Mouse (Mus musculus) limb, embryonic 10.5 days (tissue): ENCODE results near the gene Prdm16. TPM values are rescaled to one million over a fixed set of nuclear protein-coding genes. Genes with fewer than 3 reads are reported as not detected.
A peak's percentile ranks its signal among the peaks of the same experiment; 100 is the strongest.

Source experiments
- DNase-seq: peaks from one replicate; pipeline ENCODE4 v3.0.0-alpha.2; 2017; ENCODE audit warnings: low spot score
- H3K27ac ChIP-seq: fragments of 300-500 bp; sonication (generic); 2 replicates; pipeline ENCODE4 v1.5.1; 2016; ENCODE audit warnings: mild to moderate bottlenecking
- H3K27me3 ChIP-seq: fragments of 300-500 bp; sonication (generic); 2 replicates; pipeline ENCODE4 v1.6.1; 2016; ENCODE audit warnings: low read depth, mild to moderate bottlenecking; ENCODE audit not compliant: poor library complexity, severe bottlenecking
- H3K36me3 ChIP-seq: fragments of 300-500 bp; sonication (generic); 2 replicates; pipeline ENCODE4 v1.6.1; 2016; ENCODE audit warnings: mild to moderate bottlenecking, moderate library complexity
- H3K4me1 ChIP-seq: fragments of 300-500 bp; sonication (generic); 2 replicates; pipeline ENCODE4 v1.6.1; 2016
- H3K4me3 ChIP-seq: fragments of 300-500 bp; sonication (generic); 2 replicates; pipeline ENCODE4 v1.5.1; 2016; ENCODE audit warnings: mild to moderate bottlenecking, moderate library complexity
- H3K9me3 ChIP-seq: fragments of 300-500 bp; sonication (generic); replicated peaks from 2 replicates; pipeline ENCODE4 v1.6.1; 2016; ENCODE audit warnings: mild to moderate bottlenecking
- WGBS: fragments of 180-500 bp; shearing (Covaris S2); methylation state at CpG from one replicate; pipeline ENCODE4 v1.1.7; 2016; 5-methylcytosine and 5-hydroxymethylcytosine counted together
- polyA plus RNA-seq: library from polyadenylated mRNA; unstranded; fragments of >200 nt; fragmentation: Nextera tagmentation; extraction: Ambion mirVana; gene quantifications from 2 replicates; pipeline ENCODE4 v1.2.1, GENCODE M21; 2016

The Prdm16 gene
- polyA plus RNA-seq, 1 experiment from 2014 or later: 93.9 TPM

DNA sequence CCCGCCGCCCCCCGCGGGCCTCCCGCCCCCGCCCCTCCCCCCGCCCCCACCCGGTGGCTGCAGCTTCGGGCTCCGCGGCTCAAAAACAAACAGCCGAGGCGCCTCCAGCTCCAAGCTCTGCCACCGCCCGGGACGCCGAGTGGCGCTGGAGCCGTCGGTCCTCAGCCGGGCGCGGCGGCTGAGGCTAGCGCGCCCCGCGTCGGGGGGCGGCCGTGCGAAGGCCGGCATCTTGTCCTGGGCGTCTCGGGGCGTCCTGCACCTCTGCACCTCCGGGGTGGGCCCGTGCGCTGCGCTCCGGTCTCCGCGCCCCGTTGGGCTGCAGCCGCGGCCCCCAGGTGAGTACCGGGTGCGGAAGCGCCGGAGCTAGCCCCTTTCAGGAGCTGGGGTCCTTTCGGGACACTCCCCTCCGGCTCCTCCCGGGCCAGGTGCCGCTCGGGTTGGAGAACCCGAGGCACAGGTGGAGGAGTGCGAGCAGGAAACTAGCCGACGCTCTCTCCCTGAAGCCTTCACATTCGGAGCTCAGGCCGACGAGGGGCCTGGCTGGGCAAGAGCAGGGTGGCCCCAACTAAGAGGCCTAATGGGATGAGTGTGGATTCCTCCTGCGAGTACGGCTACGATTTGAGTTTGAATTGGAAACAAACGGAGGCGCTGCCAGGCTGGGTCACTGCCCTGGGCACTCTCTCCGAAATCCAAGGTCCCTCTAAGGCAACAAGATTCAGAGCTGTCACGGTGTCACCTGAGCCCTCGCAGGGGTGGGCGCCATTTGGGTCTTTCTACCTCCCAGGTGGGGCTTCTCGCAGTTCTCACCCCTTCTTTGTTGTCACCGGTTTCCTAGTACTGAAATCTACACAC lies 1.0 kb upstream of the Prdm16 start:
- H3K9me3 ChIP-seq: no peaks in the 10 kb centered on the region
- H3K4me1 ChIP-seq: peaks cover 87% of the 10 kb centered on the region
- peaks cover 71% of the 10 kb centered on the region for H3K27me3 ChIP-seq
- peak overlapping the region; percentile 97 for H3K4me3 ChIP-seq
- H3K36me3 ChIP-seq: peaks cover 29% of the 10 kb centered on the region
- whole genome bisulfite sequencing: under 1% methylated on average over 70 of the region's 73 CpGs
- H3K27ac ChIP-seq: peak overlapping the region; percentile 99
- DNase-seq: peak; percentile 72

DNA sequence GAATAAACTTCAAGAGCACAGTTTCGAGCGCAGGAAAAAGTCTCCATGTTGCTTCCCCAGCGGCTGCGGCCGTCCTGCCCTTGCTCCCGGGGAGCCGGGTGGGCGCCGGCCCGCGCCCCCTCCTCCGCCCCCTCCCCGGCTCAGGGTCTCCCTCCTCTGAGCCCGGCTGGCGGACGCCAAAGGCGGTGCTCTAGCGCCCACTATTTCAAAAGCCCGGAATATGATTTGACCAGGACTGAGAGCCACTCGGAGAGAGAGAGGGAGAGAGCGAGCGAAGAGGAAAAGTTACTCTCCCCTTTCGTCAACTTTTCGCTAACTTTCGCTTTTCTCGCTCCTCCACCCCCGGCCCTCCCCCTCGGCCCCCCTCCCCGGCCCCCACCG lies 630 bp downstream of the Prdm16 start:
- H3K4me1 ChIP-seq: peaks cover 87% of the 10 kb centered on the region
- no peak for DNase-seq
- peak overlapping the region; percentile 99 for H3K27ac ChIP-seq
- 0% methylated on average over 30 of the region's 30 CpGs for WGBS
- H3K36me3 ChIP-seq: peaks cover 40% of the 10 kb centered on the region
- no peaks in the 10 kb centered on the region for H3K9me3 ChIP-seq
- H3K27me3 ChIP-seq: peaks cover 70% of the 10 kb centered on the region
- peak overlapping the region; percentile 97 for H3K4me3 ChIP-seq

DNA sequence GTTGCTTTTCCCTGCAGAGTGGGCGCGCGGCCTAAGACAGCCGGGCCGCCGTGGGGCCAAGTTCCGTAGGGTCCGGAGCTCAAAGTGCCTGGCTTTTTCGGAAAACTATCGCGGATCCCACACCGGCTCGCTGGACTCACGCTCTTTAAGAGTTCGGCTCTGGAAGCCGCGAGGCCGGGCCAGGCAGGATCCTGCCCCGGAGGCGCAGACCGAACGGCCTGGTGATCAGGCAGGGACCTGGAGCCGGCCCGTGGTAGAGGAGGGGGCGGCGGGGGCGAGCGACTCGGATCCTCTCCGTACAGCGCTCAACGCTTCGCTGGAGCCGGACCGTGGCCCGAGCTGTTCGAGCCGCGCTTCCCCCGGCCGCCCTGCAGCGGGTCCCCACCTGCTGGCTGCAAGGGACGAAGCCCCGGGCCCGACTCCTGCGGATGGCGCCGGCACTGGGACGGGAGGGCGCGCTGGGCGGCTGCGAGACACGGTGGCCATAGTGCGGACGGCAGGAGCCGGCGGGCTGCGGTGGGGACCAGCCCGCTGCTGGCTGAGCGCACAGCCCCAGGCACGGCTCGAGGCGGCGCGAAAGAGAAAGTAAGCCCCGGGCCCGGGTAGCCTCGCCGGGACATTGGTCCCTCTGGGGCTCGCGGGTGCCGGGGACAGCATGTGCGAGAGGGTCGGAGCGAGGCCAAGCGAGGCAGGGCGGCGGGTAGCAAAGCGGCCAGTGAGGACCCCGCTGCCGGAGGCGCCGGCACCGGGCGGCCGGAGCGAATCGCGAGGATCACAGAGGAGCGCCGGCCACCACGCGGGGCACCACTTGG lies 1.2 kb downstream of the Prdm16 start:
- Histone ChIP-seq H3K27ac (peak overlapping the region; percentile 99), H3K36me3 (peaks cover 43% of the 10 kb centered on the region), H3K9me3 (no peaks in the 10 kb centered on the region), H3K27me3 (peaks cover 69% of the 10 kb centered on the region), H3K4me1 (peaks cover 87% of the 10 kb centered on the region), H3K4me3 (peak overlapping the region; percentile 97)
- peak; percentile 85 for DNase-seq
- WGBS: under 1% methylated on average over 94 of the region's 94 CpGs

DNA sequence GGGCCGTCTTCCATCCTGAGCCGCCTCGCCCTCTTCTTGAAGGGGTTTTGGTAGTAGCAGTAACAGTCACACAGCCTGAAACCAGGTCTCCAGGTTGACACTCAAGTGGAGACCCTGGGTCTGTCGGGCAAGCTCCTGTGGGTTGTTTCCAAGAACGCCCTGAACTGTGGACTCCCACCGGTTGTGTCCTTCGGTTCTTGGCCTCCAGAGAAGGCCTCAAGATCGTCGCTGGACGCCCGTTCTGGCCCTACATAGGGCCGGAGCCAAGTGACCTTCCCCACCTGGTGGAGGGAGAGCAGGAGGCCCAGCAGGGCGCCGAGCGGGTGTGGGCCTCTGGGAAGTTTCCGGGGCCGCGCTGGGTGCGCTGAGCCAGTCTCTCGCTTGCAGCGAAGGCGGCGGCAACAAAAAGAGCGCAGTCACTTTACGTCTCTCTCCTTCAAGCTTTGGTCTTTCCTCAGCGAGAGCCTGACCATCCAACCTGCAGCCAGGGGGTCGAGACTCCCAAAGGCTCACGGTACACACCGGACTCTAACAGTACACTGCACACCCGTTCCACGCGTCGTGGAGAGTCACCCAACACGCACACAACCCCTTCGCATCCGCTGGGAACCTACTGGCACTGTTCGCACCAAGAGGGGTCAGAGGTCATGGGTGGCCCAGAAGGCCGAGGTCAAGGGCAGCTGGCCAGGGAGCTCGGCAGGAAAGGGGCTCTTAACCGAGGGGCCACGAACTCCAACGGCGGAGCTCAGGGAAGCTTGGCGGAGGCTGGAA lies 2.0 kb downstream of the Prdm16 start:
- Histone ChIP-seq H3K4me1 (peaks cover 87% of the 10 kb centered on the region), H3K9me3 (no peaks in the 10 kb centered on the region), H3K27ac (peak overlapping the region; percentile 99), H3K27me3 (peaks cover 61% of the 10 kb centered on the region), H3K4me3 (peak overlapping the region; percentile 97), H3K36me3 (peaks cover 43% of the 10 kb centered on the region)
- WGBS: 2% methylated on average over 44 of the region's 44 CpGs
- DNase-seq: peak; percentile 66

DNA sequence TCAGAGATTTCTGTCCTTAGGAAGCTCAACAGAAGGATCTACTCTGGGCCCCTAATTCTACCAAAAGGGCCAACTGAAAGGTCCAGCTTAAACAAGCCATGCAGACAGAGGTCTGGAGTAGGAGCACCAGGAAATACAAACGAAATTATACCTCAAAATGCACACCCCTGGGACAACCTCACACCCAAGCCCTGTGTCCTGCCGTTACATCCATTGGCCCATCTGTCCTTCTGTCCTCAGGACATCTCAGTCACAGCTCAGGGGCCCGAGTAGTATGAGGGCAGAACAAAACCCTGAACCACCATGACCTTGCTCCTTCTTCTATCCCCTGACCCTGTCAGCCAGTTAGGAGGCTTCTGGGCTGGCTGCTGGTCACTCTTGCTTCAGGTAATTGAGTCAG lies 2.7 kb downstream of the Prdm16 start:
- Histone ChIP-seq H3K4me1 (peaks cover 87% of the 10 kb centered on the region), H3K27me3 (peaks cover 60% of the 10 kb centered on the region), H3K4me3 (peak overlapping the region; percentile 97), H3K27ac (peak overlapping the region; percentile 99), H3K36me3 (peaks cover 43% of the 10 kb centered on the region), H3K9me3 (no peaks in the 10 kb centered on the region)
- no peak for DNase-seq
- 22% methylated on average over 3 of the region's 3 CpGs for WGBS

DNA sequence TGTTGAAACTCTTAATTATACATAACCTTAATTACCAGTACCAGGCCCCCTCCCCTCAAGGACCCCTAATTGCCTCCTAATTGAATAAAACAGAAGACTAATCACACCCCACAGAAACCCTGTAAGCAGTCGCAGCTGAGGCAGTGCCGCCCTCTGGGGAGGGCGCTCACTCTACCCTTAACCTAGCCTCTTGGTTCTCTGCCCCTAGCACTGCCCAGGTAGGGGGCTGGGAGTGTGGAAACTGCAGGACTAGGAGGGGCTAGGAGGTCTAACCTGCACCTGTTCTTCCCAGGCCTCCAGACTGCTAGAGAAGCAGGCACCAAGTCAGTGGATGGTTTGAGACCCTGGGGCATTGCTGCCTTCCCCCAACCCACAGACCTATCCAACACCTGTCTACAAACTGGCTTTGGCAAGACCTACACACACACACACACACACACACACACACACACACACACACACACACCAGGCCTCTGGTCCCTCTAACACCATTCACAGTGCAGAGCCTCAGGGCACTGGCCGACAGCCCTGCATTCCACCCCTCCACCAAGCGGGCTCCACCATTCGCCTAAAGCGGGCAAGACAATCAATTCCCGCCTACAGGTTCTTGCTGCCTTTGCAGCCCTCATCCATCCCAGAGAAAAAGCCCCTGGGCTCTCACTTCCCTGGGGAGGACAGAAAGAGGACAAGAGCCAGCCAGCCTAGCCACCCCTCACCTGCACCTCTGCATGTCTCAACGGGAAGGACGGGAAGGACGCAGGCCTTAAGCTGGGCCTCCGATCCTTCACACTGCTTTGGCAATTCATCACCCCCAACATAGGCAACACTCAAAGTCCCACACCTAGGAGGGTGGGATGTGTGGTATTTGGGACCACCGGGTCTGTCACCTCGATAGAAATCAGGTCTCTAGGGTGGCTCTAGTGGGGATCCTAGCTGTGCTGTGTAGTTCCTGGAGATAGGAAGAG lies 3.6 kb downstream of the Prdm16 start:
- peak; percentile 65 for DNase-seq
- peaks cover 51% of the 10 kb centered on the region for H3K27me3 ChIP-seq

DNA sequence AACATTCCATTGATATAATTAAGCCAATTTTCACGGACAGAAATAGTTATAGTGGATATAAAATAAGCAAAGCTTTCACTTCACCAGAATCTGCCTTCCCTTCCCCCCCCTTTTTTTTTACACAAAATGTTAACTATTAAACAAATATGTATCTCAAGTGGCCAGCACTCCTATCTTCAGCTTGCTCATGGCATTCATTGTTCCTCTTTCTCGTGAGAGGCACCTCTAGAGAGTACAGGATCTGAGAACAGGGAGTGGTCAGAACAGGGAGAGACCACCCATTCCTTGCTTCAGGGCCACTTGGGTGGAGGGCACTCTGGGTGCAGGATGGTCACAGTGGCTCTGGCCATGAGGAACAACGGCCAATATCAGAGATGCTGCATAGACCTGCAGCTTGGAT lies 5.9 kb downstream of the Prdm16 start:
- DNase-seq: no peak
- Histone ChIP-seq H3K9me3 (no peaks in the 10 kb centered on the region), H3K27ac (peak overlapping the region; percentile 26; the same call in 1 of the 2 replicates), H3K4me3 (peak overlapping the region; percentile 97; the same call in 1 of the 2 replicates), H3K4me1 (peaks cover 98% of the 10 kb centered on the region), H3K27me3 (peaks cover 51% of the 10 kb centered on the region), H3K36me3 (peaks cover 60% of the 10 kb centered on the region)
- 61% methylated on average over 3 of the region's 3 CpGs for WGBS

More for the DNA sequence above, 3.6 kb downstream of the Prdm16 start:
- Histone ChIP-seq H3K27ac (peak overlapping the region; percentile 99), H3K36me3 (peaks cover 46% of the 10 kb centered on the region), H3K4me3 (peak overlapping the region; percentile 97), H3K4me1 (peaks cover 86% of the 10 kb centered on the region), H3K9me3 (no peaks in the 10 kb centered on the region)
- WGBS: 16% methylated on average over 14 of the region's 14 CpGs

DNA sequence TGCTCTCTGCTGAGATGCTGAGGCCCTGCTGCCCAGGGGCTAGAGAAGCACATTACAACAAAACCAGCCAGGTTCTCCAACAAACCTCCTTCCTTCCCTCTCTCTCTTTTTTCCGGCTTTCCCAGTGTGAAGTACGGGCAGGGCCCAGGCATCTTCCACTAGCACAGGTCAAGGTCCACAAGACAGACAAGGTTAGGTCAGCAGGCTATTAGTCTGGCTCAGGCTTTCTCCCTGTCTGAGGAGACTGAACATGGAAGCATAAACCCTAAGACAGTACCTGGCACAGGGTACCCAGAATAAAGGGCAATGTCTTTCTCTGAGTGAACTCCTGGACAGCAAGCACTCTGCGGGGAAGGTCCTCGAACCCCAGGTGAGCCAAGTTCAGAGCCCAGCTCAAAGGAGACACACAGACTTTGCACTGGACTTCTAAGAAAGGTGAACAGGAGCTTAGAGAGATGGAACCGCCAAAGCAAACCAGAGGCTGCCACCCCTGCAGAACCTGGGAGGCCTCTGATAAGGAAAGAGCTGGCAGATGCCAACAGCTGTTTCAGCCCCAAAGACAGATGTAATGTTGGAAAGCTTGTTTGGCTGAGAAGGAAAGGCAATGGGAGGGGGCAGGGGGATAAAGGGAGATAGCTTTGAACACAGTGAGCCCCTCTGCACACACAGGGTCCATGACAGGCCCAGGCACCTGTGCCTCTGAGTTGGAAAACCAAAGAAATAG lies 9.1 kb downstream of the Prdm16 start:
- Histone ChIP-seq H3K4me3 (no peak overlapping the region), H3K9me3 (no peaks in the 10 kb centered on the region), H3K36me3 (peaks cover 42% of the 10 kb centered on the region), H3K27ac (no peak overlapping the region), H3K27me3 (peaks cover 35% of the 10 kb centered on the region), H3K4me1 (peaks cover 94% of the 10 kb centered on the region)
- no peak for DNase-seq
- WGBS: 83% methylated on average over 5 of the region's 5 CpGs

DNA sequence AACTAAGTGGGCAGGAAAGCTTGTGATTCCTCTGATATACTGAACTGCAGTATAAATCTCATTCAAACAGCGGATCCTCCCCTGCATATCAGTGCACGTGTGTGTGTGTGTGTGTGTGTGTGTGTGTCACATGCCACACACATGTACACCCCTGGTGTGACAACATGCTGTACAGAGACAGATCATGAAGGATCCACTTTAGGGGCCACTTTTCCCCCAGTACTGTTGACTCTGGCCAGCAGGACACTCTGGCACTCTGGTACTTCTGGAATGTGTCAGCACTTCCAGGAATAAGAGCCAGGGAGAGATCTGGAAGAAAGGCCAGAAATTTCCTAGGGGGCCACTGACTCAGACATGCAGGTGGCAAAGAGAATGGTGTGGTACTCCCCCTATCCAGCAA lies 10.4 kb downstream of the Prdm16 start:
- no peaks in the 10 kb centered on the region for H3K9me3 ChIP-seq
- H3K27me3 ChIP-seq: peaks cover 23% of the 10 kb centered on the region; the same call in 1 of the 2 replicates
- H3K4me1 ChIP-seq: peaks cover 94% of the 10 kb centered on the region
- no peak overlapping the region for H3K27ac ChIP-seq
- WGBS: 89% methylated on average over 2 of the region's 2 CpGs
- no peak for DNase-seq
- H3K4me3 ChIP-seq: no peak overlapping the region
- H3K36me3 ChIP-seq: peaks cover 47% of the 10 kb centered on the region

DNA sequence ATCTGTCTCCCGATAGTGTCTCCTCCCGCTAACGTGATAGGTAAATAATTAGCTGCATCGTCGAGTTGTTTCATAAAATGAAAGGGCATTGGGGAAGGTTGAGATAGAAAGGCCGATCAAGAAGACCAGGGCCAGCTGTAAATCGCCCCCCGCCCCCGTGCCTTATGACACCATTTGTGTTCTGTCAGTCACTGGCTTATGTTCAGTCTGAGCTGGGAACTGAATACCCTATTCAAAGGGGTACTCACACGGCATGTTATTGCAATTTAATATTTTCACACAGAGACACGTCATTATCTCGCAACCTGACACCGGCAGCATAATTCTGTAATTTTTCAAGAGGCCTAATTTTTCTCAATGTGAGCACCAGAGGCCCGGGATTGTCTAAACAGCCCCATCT lies 11.0 kb downstream of the Prdm16 start:
- Histone ChIP-seq H3K27me3 (peaks cover 18% of the 10 kb centered on the region; the same call in 1 of the 2 replicates), H3K9me3 (no peaks in the 10 kb centered on the region), H3K4me3 (no peak overlapping the region), H3K4me1 (peaks cover 94% of the 10 kb centered on the region), H3K27ac (no peak overlapping the region; the same call in 1 of the 2 replicates), H3K36me3 (peaks cover 46% of the 10 kb centered on the region)
- 69% methylated on average over 14 of the region's 14 CpGs for WGBS
- DNase-seq: no peak

DNA sequence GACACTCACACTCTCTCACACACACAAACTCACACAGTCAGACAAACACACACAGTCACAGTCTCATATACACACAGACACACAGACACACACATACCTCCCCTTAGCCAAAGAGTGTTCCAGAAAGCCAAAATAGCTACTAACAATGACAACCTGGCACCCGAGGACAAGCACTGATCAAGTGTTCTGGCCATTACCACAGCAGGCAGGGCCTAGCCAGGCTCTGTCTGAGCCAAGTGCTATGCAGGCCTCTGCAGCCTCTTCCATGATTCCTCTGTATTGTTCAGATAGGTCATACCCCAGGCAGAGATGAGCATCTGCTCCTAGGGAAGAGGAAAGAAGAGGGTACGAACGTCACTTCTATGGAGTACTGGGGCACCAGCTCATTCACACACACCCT lies 13.4 kb downstream of the Prdm16 start:
- Histone ChIP-seq H3K27me3 (peaks cover 12% of the 10 kb centered on the region; the same call in 1 of the 2 replicates), H3K27ac (no peak overlapping the region)

More for the DNA sequence above, 13.4 kb downstream of the Prdm16 start:
- H3K4me3 ChIP-seq: no peak overlapping the region
- peaks cover 52% of the 10 kb centered on the region for H3K36me3 ChIP-seq
- DNase-seq: no peak
- WGBS: 80% methylated on average over 3 of the region's 3 CpGs
- peaks cover 93% of the 10 kb centered on the region for H3K4me1 ChIP-seq
- no peaks in the 10 kb centered on the region for H3K9me3 ChIP-seq
